Mouse (Mus musculus): Measurements from ENCODE around the gene Slc25a45.

The Slc25a45 gene

DNA sequence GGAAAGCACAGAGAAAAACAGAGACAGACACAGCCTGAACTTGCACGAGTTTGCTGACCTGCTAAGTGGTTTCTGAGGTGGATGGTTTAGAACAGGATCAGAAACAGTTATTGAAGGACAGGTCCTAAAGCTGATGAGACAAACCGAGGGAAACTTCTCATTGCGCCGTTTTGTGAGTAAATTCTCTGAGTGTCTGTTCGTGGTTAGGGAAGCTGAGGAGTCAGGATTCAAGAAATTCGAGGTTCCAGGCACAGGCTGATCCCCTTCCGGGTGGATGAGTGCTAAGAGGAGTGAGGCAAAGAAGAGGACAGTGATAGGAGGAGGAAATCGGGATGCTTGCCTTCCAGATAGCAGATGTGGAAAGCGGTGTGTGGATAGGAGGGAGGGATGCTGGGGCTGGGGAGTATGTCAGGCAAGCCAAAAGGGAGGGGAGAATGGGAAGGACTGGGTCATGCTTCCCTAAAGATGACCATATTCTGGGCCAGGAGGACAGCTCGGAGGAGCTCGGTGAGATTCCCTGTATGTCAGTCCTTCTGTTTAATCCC lies 47.8 kb downstream of the Slc25a45 start:
- CTCF ChIA-PET, result no interaction called here

DNA sequence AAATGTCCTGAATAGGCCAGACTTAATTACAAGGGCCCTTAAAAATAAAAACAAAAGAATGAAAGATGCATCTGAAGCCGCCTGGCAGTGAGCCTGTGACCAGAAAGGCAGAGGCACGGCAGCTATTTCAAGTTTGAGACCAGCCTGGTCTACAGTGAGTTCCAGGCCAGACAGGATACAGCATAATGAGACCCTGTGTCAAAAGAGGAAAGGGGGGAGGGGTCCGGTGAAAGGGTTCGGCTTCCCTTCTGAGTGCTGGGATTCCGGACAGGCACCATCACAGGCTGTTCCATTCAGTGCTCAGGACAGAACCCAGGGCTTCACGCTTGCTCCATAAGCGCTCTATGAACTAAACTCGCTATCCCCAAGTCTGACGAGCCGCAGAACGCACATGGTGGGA lies 49.4 kb downstream of the Slc25a45 start:
- CTCF ChIA-PET, result interaction anchor here (0.6 kb wide), 1 partner anchor 881 kb away, joined by 4 read pairs; no protein-coding TSS in a partner anchor

GRCm38 (mm10) chr19:5927532-5927931 lies 49.9 kb downstream of the Slc25a45 start:
- CTCF ChIA-PET, result interaction anchor here (0.6 to 0.7 kb wide), 3 partner anchors 158 to 881 kb away, joined by 4 to 8 read pairs (median 4); no protein-coding TSS in a partner anchor

- CTCF ChIA-PET, result interaction anchor here (0.7 kb wide), 2 partner anchors 159 to 311 kb away, joined by 4 to 8 read pairs; no protein-coding TSS in a partner anchor
These were observed 50.5 kb downstream of the Slc25a45 start for GRCm38 (mm10) chr19:5928104-5928503.

GRCm38 (mm10) chr19:5928546-5928945 lies 50.9 kb downstream of the Slc25a45 start:
- CTCF ChIA-PET, result no interaction called here

DNA sequence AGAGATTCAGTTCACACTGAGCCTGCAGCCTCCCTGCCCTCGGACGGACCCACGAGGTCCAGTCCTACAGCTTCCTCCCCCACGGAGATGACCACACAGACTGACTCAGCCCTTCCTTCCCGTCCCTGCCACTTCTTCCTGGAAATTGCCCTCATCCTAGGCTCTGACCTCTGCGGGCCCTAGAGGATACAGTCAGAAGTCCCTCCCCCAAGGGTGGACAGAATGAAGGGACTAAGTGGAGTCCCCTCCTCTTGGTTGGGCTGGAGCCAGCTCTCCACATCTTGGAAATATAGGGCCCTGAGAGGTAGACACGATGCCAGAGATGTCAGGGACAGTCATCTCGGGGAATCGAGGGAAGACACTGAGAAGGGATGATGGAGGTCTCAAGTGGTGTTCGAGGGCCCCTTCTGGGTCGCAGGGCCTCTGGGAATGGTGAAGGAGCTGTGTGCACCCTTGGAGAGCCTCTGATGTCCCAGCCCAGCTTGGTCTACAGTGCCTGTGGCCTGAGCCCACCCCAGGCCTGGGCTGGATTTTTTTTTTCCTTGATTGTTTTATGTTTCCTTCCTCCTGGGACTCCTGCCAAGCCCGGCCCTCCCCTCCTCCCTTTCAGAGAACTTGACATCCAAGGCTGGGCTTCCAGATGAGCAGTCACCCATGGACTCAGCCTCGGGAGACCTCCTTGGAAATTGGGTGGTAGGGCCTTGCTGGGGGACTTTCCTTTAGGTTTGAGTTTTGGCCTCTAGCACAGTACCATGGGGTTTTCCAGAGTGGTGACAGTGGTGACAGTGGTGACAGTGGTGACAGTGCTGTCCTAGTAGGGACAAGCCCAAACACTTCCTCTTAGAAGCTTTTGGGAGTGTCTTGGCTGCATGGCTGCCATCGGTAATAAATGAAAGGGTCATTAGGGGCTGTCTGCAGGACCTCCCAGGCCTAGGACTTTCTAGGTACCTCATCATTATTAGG lies 52.3 kb downstream of the Slc25a45 start:
- CTCF ChIA-PET, result no interaction called here

DNA sequence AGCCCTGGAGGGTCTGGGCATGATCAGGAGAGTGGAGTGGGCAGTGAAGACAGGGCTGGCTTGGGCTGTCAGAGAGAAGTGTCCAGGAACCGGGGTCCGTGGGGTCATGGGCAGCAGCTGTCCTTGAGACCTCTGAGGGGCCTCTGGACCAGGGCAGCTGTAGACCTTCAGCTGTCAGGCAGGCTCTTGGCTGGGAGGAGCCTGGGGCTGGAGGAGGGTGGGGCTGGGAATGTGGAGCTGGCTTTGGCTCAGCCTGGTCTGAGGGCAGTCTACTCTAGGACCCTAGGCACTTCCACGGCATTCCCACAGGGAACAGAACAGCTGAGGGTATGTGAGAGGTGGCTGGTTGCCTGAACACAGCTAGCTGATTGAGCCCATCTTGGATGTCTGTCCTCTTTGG lies 57.7 kb downstream of the Slc25a45 start:
- CTCF ChIA-PET, result interaction anchor here (1.4 kb wide), 1 partner anchor 396 kb away, joined by 3 read pairs; no protein-coding TSS in a partner anchor
